Mouse (Mus musculus) G1E-ER4 (cell line): ENCODE measurements around the gene Mtg2. TPM values are rescaled to one million over a fixed set of nuclear protein-coding genes. Genes with fewer than 3 reads are reported as not detected.

Experiments
- GATA1 ChIP-seq: IDR thresholded peaks from one replicate; pipeline ENCODE4 v1.8.0; 2012; ENCODE audit warnings: low read length, inconsistent platforms
- polyA plus RNA-seq: library from polyadenylated mRNA; stranded (reverse); fragments of >175 nt; gene quantifications from 2 replicates; pipeline ENCODE4 v1.2.3, GENCODE M21; 2012

Gene Mtg2
- 14.6 and 15.3 TPM in 2 replicates for polyA plus RNA-seq

DNA sequence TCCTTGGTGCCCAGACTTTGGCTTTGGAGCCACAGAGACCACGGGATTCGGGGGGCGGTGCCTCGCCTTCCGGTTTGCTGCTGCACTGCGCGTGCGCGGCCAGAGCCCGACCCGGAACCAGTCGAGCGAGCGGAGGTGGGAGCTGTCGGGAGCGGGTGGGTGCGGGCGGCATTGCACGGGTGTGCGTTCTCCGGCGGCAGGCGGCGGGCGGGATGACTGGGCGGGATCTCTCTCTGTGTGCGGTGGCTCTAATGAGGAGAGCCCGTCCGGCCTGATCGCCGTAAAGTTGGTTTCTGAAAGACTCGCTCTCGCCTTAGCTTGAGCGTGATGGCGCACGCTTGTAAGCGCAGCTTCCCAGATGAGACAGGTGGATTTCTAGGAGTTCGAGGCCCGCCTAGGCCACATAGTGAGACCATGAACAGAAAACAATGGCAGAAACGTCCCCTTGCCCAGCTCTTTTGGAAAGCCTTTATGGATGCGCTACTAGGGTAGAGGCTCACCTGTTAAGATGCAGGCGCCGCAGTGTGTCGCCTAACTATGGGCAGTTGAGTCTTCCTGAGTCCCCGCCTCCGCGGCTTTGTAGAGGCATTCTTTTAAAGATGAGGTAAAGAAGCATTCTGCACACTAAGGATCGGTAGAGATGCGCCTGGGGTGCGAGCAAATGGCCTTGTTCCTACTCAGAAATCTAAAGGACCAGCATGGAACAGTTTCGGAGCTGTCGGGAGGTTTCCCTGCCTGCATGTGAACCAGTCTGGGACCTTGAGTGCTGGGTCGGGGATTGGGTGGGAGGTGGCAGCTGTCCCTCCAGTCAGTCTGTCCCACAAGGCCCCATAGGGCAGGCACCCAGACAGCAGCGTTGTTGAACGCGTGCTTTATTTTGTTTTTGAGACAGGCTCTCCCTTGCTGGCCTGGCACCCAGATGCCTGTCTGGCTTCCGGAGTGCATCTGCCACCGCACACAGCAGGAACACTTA, at the start of gene Mtg2:
Gene Mtg2, plus strand, starts transcription at position 108 of the 973 bp plus-strand sequence.
- TF ChIP-seq GATA1, result no peak

DNA sequence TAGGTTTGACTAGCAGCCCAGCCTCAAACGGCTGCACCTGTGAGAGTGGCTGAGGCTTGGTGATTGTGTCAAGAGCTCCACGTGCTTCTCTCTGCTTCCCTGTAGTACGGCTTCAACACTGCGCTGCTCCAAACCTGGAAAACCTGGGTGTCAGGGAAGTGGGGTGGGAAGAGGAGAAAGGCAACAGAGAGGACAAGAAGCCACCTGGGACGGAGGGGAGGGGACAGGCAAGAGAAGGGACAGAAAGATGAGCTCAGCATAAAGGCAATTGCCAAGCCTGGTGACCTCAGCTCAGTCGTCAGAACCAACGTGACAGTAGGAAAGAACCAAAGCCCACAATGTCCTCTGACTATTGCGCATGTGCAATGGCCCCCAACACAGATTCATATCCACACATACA, 49.5 kb upstream of the Mtg2 start:
- no peak for TF ChIP-seq GATA1

DNA sequence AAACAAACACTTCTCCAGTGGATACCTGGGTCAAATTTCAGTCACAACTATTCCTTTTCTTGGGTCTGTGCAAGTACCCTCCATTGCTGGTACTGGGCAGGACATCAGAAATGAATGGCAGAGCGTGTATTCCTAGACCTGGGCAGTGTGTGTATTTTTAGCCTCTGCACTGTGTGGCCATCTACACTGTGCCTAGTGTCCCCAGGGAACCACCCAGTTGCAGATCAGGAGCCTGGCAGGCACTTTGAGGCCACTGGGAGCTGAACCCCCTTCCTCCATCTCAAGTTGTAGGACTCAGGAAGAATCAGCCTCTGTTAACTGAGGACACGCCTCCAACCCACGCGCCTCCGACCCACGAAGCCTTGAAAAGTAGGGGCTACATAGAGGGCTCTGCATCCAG, 47.6 kb upstream of the Mtg2 start:
- no peak for TF ChIP-seq GATA1

DNA sequence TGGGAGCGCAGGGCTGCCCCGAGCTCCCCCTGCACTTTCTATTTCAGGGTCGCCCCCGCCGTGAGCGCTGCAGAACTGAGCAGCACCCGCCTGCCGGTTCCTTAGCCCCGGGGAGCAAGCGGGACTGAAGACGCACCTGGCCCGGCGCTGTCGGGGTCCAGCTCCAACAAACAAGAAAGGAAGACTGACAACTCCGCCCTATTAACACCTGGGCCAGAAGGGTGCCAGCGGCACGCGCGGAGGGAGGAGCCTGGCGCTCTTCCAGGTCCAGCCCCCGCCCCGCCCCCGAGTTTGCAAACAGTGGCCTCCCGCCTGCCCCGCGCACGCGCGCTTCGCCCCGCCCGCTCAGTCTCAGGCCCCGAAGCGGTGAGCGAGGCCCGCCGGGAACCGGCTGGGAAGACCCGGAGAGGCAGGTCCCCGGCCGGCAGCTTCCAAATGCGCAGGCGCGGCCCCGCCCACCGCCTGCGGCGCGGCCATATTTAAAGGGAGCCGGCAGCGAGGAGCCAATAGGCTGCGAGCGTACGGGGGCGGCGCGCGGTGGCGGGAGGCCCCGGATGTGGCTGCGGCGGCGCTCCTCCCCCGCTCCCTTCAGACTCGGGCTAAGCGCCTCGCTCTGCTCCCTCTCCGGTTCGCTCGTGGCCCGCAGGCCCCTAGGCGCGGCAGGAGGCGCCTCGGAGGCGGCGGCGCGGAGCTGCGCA, 45.8 kb upstream of the Mtg2 start, which contains the start of gene Lsm14b:
Gene Lsm14b, plus strand, starts transcription at position 587 of the 698 bp plus-strand sequence.
- no peak for TF ChIP-seq GATA1

DNA sequence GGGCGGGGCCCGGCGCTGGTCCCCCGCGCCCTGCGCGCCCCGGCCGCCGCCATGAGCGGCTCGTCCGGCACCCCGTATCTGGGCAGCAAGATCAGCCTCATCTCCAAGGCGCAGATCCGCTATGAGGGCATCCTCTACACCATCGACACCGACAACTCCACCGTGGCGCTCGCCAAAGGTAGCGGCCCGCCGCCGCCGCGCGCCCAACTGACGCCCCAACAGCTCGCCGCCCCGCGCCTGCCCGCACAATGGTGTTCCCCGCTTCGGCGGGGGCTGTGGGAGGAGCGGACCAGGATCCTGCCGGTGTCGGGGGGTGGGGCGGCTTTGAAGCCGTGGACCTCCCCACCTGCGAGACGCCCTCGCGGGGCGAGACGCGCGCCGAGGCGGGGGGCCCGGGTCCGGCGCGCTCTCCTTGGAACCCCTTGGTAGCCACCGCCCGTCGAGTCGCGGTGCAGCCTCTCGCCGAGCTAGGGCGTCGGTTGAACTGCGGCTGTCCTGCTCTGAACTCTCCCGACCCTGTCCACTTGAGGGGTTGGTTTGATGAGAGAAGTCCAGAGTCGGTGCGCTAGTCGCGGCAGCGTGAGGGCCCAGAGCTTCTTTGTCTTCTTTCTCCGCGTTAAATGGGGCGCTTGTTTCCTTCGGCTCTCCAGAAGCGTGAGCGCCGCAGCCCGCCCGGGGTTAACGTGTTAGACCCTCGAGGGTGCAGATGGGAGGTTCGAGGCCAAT, 45.1 kb upstream of the Mtg2 start:
- no peak for TF ChIP-seq GATA1

GRCm38 (mm10) chr2:180025861-180026200, 44.6 kb upstream of the Mtg2 start:
- no peak for TF ChIP-seq GATA1

GRCm38 (mm10) chr2:180027768-180028167, 42.6 kb upstream of the Mtg2 start:
- TF ChIP-seq GATA1, result no peak

- TF ChIP-seq GATA1, result no peak
Observed at GRCm38 (mm10) chr2:180031270-180031669, 39.1 kb upstream of the Mtg2 start.

DNA sequence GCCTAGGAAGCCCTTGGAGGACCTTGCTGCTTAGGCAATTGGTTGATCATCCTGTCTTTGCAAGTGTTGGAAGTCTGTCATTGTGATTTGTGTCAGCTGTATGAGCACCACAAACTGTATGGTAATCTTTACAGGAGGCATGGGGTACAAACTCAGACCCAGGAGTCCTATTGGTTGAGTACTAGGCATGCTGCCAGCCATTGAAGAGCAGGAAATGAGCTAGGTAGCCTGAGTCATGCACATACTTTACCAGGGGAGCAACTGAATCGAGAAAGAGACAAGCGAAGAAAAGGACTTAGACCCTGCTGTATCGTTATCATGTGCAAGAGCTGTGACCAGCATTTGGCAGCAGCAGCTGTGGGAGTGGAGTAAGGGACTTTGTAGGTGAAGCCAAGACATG, 37.5 kb upstream of the Mtg2 start:
- TF ChIP-seq GATA1, result no peak

DNA sequence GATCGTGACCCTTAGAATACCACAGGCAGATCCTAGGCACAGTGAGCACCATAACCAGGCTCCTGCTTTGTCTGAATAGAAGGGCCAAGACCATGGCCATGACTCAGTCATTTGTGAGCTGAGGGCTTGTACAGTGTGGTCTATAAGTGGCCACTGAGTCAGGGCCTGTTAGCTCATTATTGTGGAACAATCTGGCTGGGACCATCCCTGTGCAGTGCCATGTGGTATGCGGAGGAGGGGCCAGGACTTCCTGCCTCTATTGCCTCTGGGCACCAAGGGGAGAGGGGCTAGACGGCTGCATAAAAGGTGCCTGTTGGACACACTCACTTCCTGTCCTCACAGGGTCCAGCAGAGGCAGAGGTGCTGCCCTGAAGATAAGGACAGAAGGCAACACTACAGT, 36.4 kb upstream of the Mtg2 start:
- TF ChIP-seq GATA1, result no peak

DNA sequence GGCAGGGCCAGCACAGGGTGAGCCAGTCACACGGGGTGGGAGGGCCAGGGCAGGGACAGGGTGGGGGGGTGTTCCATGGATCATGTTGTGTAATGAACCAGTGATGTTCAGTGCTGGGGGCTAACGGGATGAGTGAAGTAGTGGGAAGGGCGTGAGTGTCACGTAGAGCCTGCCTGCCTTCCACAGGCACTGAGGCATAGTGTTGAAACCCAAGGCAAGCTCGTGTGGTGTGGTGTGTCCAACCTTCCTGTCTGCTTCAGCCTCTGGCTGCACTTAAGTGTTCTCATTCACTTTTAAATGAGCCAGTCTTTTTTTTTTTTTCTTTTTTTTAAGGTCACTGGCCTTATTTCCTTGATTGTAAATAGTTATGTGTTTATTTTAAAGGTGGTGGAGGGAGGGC, 35.6 kb upstream of the Mtg2 start:
- no peak for TF ChIP-seq GATA1

DNA sequence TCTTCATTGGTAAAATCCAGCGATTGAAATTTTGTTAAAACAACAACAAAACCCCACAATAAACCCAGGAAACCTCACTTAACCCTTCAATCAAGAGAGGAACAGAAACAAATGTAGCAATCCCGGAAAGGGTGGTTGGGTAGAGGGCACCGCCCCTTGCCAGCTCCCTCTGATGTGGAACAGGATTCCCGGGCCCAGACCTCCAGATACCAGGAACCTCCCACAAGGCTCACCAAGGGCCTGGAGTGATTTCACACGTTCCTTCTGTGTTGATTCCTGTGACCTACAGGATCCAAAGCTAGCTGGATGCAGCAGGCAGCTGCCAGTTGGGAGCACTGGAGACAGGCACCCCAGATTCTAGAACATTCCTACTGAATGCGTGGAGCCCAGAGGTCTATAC, 30.0 kb upstream of the Mtg2 start:
- TF ChIP-seq GATA1, result no peak

GRCm38 (mm10) chr2:180041577-180042255, 28.7 kb upstream of the Mtg2 start:
- TF ChIP-seq GATA1, result no peak

DNA sequence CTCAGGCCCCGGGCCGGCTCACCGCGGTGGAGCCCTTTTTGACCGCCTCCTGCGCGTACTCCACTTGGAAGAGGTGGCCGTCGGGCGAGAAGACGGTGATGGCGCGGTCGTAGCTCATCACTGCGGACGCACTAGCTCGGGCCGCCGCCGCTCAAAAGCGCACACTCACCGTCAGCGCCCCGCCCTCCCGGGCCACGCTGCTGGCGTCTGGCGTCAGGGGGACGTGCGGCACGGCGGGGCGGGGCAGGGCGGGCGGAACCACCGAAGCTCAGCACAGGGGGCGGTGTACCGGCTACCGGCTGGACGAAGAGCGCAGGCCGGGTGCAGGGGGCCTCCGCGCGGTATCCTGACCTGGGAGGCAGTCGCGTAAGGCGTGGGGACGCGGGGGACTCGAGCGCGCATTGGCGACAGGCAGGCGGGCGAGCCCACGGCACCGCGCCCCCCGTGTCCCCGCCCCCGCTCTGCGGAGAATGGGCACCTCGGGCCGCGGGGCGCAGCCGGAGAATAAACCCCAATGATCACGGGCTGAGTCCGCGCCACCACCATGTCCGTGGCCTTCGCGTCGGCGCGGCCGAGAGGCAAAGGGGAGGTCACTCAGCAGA, 28.0 kb upstream of the Mtg2 start, which contains the start of the genes Psma7 and Ss18l1:
Gene Psma7, minus strand, starts transcription at position 178 of the 602 bp plus-strand sequence.
Gene Ss18l1, plus strand, starts transcription at position 254 of the 602 bp plus-strand sequence.
- no peak for TF ChIP-seq GATA1
